Mouse (Mus musculus) stomach, postnatal 0 days (tissue): Measurements from ENCODE around the gene Trpm5. TPM values are rescaled to one million over a fixed set of nuclear protein-coding genes. Genes with fewer than 3 reads are reported as not detected.

Source experiments
- ATAC-seq: fragments of 200-750 bp; cut with Nextera tagmentation; 2 replicates; pipeline ENCODE4 v1.8.0; 2017; ENCODE audit not compliant: low FRiP score, low TSS enrichment
- DNase-seq: peaks from one replicate; pipeline ENCODE4 v3.0.0-alpha.2; 2016; ENCODE audit warnings: low spot score
- H3K27ac ChIP-seq: fragments of 300-500 bp; sonication (generic); replicated peaks from 2 replicates; pipeline ENCODE4 v1.5.1; 2014; ENCODE audit warnings: mild to moderate bottlenecking, control low read depth
- H3K27me3 ChIP-seq: fragments of 300-500 bp; sonication (generic); 2 replicates; pipeline ENCODE4 v1.6.1; 2014; ENCODE audit warnings: low read length; ENCODE audit not compliant: control insufficient read depth, insufficient read depth
- H3K36me3 ChIP-seq: fragments of 300-500 bp; sonication (generic); 2 replicates; pipeline ENCODE4 v1.6.1; 2014; ENCODE audit warnings: low read length, mixed read lengths; ENCODE audit not compliant: control insufficient read depth, insufficient read depth
- H3K4me1 ChIP-seq: fragments of 300-500 bp; sonication (generic); replicated peaks from 2 replicates; pipeline ENCODE4 v1.6.1; 2014; ENCODE audit warnings: antibody characterized with exemption; ENCODE audit not compliant: control insufficient read depth, insufficient read depth
- H3K4me2 ChIP-seq: fragments of 300-500 bp; sonication (generic); replicated peaks from 2 replicates; pipeline ENCODE4 v1.6.1; 2014; ENCODE audit warnings: low read depth, mild to moderate bottlenecking, control low read depth, moderate library complexity
- H3K4me3 ChIP-seq: fragments of 300-500 bp; sonication (generic); 2 replicates; pipeline ENCODE4 v1.5.1; 2014; ENCODE audit warnings: low read depth, low read length, control low read depth
- H3K9ac ChIP-seq: fragments of 300-500 bp; sonication (generic); 2 replicates; pipeline ENCODE4 v1.6.1; 2014; ENCODE audit warnings: mild to moderate bottlenecking, low read length, control low read depth, mixed read lengths
- H3K9me3 ChIP-seq: fragments of 300-500 bp; sonication (generic); 2 replicates; pipeline ENCODE4 v1.6.1; 2016; ENCODE audit warnings: low read length; ENCODE audit not compliant: control insufficient read depth
- CTCF ChIP-seq: IDR thresholded peaks from 2 replicates; pipeline ENCODE4 v1.5.1; 2016; ENCODE audit warnings: antibody characterized with exemption, low read depth, mild to moderate bottlenecking, moderate library complexity
- EP300 ChIP-seq: optimal IDR thresholded peaks from 2 replicates; pipeline ENCODE3; 2016; ENCODE audit warnings: antibody characterized with exemption
- WGBS: fragments of 180-500 bp; shearing (Covaris S2); extraction: QIAGEN DNeasy Blood & Tissue Kit; methylation state at CpG from one replicate; pipeline ENCODE4 v1.1.7; 2014; 5-methylcytosine and 5-hydroxymethylcytosine counted together
- polyA plus RNA-seq: library from polyadenylated mRNA; unstranded; fragments of >200 nt; fragmentation: Nextera tagmentation; extraction: Ambion mirVana; gene quantifications from 2 replicates; pipeline ENCODE4 v1.2.1, GENCODE M21; 2015

The Trpm5 gene
- polyA plus RNA-seq, 1 experiment from 2014 or later = 2.0 TPM

- DNase-seq (no peak), ATAC-seq (no peak)
- H3K27ac ChIP-seq = no peak overlapping the region
- H3K4me2 ChIP-seq = no peak overlapping the region
- no peaks in the 10 kb centered on the region for H3K9me3 ChIP-seq
- H3K27me3 ChIP-seq = no peaks in the 10 kb centered on the region
- no peaks in the 10 kb centered on the region for H3K36me3 ChIP-seq
- no peak overlapping the region for H3K9ac ChIP-seq
- no peak for TF ChIP-seq CTCF
- no peak for TF ChIP-seq EP300
- no peaks in the 10 kb centered on the region for H3K4me1 ChIP-seq
- no peak overlapping the region for H3K4me3 ChIP-seq
- 93% methylated on average over 3 of the region's 3 CpGs for WGBS
Observed at GRCm38 (mm10) chr7:143040561-143040960, 53.9 kb downstream of the Trpm5 start.

GRCm38 (mm10) chr7:143038174-143038931, 56.1 kb downstream of the Trpm5 start:
- Histone ChIP-seq H3K36me3 (no peaks in the 10 kb centered on the region), H3K4me1 (no peaks in the 10 kb centered on the region), H3K9ac (no peak overlapping the region), H3K4me3 (no peak overlapping the region), H3K4me2 (no peak overlapping the region), H3K9me3 (no peaks in the 10 kb centered on the region), H3K27me3 (no peaks in the 10 kb centered on the region), H3K27ac (no peak overlapping the region)
- ATAC-seq (no peak), DNase-seq (no peak)
- WGBS = 88% methylated on average over 3 of the region's 3 CpGs
- TF ChIP-seq EP300 = no peak
- no peak for TF ChIP-seq CTCF

GRCm38 (mm10) chr7:143037306-143037705, 57.1 kb downstream of the Trpm5 start:
- Histone ChIP-seq H3K4me2 (no peak overlapping the region), H3K27ac (no peak overlapping the region), H3K36me3 (no peaks in the 10 kb centered on the region), H3K27me3 (no peaks in the 10 kb centered on the region), H3K9me3 (no peaks in the 10 kb centered on the region), H3K4me3 (no peak overlapping the region), H3K9ac (no peak overlapping the region), H3K4me1 (no peaks in the 10 kb centered on the region)
- TF ChIP-seq CTCF (no peak), EP300 (no peak)
- DNase-seq = no peak
- WGBS = 90% methylated on average over 4 of the region's 4 CpGs
- no peak for ATAC-seq

- 66% methylated on average over 3 of the region's 3 CpGs for WGBS
- DNase-seq (no peak), ATAC-seq (no peak)
- Histone ChIP-seq H3K4me1 (no peaks in the 10 kb centered on the region), H3K9me3 (no peaks in the 10 kb centered on the region), H3K4me2 (no peak overlapping the region), H3K4me3 (no peak overlapping the region), H3K36me3 (no peaks in the 10 kb centered on the region), H3K9ac (no peak overlapping the region), H3K27me3 (no peaks in the 10 kb centered on the region), H3K27ac (no peak overlapping the region)
- TF ChIP-seq EP300 (no peak), CTCF (no peak)
Observed at GRCm38 (mm10) chr7:143036787-143037186, 57.7 kb downstream of the Trpm5 start.

GRCm38 (mm10) chr7:143034519-143035450, 59.7 kb downstream of the Trpm5 start:
- Histone ChIP-seq H3K27me3 (no peaks in the 10 kb centered on the region), H3K4me1 (no peaks in the 10 kb centered on the region), H3K4me3 (no peak overlapping the region), H3K9me3 (no peaks in the 10 kb centered on the region), H3K36me3 (no peaks in the 10 kb centered on the region), H3K27ac (no peak overlapping the region), H3K4me2 (no peak overlapping the region), H3K9ac (no peak overlapping the region)
- ATAC-seq = no peak
- TF ChIP-seq EP300 (no peak), CTCF (no peak)
- whole genome bisulfite sequencing = 79% methylated on average over 8 of the region's 8 CpGs
- DNase-seq = no peak

GRCm38 (mm10) chr7:143034112-143034511, 60.3 kb downstream of the Trpm5 start:
- TF ChIP-seq EP300 (no peak), CTCF (no peak)
- H3K4me2 ChIP-seq = no peak overlapping the region
- H3K9me3 ChIP-seq = no peaks in the 10 kb centered on the region
- H3K36me3 ChIP-seq = no peaks in the 10 kb centered on the region
- ATAC-seq = no peak
- no peak overlapping the region for H3K27ac ChIP-seq
- no peak overlapping the region for H3K9ac ChIP-seq
- no peak for DNase-seq
- WGBS = 87% methylated on average over 2 of the region's 2 CpGs
- no peaks in the 10 kb centered on the region for H3K27me3 ChIP-seq
- no peaks in the 10 kb centered on the region for H3K4me1 ChIP-seq
- no peak overlapping the region for H3K4me3 ChIP-seq
